Mouse (Mus musculus) lung, adult 2 months (tissue): ENCODE data around the gene Vgll4. TPM values are rescaled to one million over a fixed set of nuclear protein-coding genes. Genes with fewer than 3 reads are reported as not detected.

Source experiments
- DNase-seq: peaks from one replicate; pipeline ENCODE4 v3.0.0; 2022
- H3K4me1 ChIP-seq: fragments of 200-500 bp; 2 replicates; pipeline ENCODE4 v1.6.1; 2011; ENCODE audit warnings: low read length; ENCODE audit not compliant: control insufficient read depth, insufficient read depth
- H3K4me3 ChIP-seq: fragments of 200-500 bp; replicated peaks from 2 replicates; pipeline ENCODE3; 2011; ENCODE audit warnings: low read depth, mild to moderate bottlenecking, control low read depth, low read length; ENCODE audit errors: extremely low read depth
- CTCF ChIP-seq: fragments of 200-500 bp; IDR thresholded peaks from 2 replicates; pipeline ENCODE4 v1.5.1; 2011; ENCODE audit warnings: mild to moderate bottlenecking, low read length, control low read depth; ENCODE audit not compliant: insufficient read depth
- POLR2A ChIP-seq: fragments of 200-500 bp; IDR thresholded peaks from 2 replicates; pipeline ENCODE4 v1.6.1; 2011; ENCODE audit warnings: low read depth, mild to moderate bottlenecking, control low read depth, low read length, borderline replicate concordance; ENCODE audit errors: extremely low read depth
- WGBS: fragments of 180-500 bp; shearing (Covaris S2); methylation state at CpG from one replicate; pipeline ENCODE4 v1.1.7; 2018; 5-methylcytosine and 5-hydroxymethylcytosine counted together
- polyA plus RNA-seq: library from polyadenylated mRNA; depleted of rRNA; stranded (reverse); fragments of >200 nt; gene quantifications from 2 replicates; pipeline ENCODE4 v1.2.3, GENCODE M21; 2012

Vgll4 gene
- polyA plus RNA-seq, 1 experiment = 80.8 TPM

GRCm38 (mm10) chr6:114831807-114832206, 138.0 kb downstream of the Vgll4 start:
- TF ChIP-seq CTCF = no peak
- DNase-seq = no peak
- Histone ChIP-seq H3K4me3 (no peak overlapping the region), H3K4me1 (peaks cover 6% of the 10 kb centered on the region; the same call in 1 of the 2 replicates)
- WGBS = 83% methylated on average over 3 of the region's 3 CpGs

DNA sequence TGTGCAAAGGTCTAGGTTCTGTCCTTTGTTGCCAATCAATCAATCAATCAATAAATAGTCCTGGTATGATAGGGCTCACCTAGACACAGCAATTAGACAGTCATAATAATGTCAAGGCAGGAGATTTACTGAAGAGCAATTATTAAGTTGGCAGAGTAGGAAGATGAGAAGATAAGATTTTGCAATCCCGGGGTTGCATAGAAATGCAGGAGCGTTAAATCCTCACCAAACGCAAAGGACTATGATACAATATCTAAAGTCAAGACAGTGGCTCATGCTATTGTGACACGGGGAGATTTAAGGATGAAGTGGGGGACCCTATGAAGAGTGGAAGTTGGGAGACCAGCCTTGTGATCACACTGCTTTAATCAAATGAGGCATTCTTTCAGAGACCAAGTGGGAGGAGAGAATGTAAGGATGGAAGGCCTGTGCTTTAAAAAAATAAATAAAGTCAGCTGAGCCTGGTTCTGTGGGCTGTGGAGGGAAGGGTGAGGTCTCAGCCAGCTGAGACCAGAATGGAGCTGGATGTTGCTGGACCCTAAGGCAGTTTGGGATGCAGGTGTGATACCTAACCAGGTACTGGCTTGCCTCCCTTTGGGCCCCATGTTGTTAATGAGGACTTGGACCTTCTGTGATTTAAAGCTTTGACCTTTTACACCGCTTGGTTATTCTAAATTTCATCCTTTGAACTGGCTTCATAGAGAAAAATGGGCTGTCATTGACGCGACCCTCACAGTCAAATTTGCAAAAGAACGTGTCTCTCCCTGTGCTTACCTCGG, 139.9 kb downstream of the Vgll4 start:
- no peak for DNase-seq
- TF ChIP-seq CTCF (no peak), POLR2A (no peak)
- 90% methylated on average over 9 of the region's 9 CpGs for WGBS
- Histone ChIP-seq H3K4me1 (peaks cover 6% of the 10 kb centered on the region; the same call in 1 of the 2 replicates), H3K4me3 (no peak overlapping the region)

DNA sequence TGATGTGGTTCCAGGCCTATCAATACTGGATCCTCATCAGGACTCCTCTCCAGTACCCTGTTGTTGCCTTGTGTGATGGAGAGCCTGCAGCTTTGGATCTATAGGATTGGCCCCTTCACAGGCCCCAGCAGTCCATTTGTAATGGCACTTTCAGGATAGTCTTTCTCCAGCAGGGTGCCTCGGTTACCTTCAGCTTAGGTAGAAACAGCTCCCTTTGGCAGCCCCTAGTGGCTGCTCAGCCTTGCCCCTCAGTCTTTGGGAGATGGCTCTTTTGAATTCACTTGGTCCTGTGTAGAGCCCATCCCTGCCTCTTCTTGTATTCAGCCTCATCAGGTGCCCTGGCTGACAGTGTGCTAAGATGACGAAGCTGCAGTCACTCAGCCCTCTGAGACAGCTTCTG, 142.9 kb downstream of the Vgll4 start:
- no peak overlapping the region for H3K4me3 ChIP-seq
- no peak for DNase-seq
- WGBS = 86% methylated on average over 2 of the region's 2 CpGs
- TF ChIP-seq POLR2A (no peak), CTCF (no peak)
- no peaks in the 10 kb centered on the region; the same call in none of the 2 replicates for H3K4me1 ChIP-seq

DNA sequence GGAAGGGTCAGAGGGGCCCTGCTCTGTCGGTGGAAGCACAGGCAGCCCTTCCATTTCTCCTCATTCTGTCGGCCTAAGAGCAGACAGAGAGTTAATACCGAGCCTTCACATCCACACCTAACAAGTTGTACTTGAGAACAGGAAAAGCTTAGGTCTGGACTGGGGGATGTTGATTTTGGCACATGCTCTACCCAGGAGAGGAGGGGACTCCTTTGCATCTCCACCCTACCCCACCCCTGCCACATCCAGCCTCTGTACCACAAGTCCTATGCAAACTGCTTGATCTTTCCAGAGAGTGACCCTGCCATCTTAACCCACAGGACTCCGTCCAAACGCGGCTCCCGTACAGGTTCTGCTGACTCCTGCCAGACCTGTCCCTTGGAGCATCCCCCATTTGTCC, 148.1 kb downstream of the Vgll4 start:
- peak; percentile 38 for DNase-seq
- Histone ChIP-seq H3K4me1 (peaks cover 21% of the 10 kb centered on the region), H3K4me3 (no peak overlapping the region)
- TF ChIP-seq CTCF (no peak), POLR2A (no peak)
- WGBS = 58% methylated on average over 7 of the region's 7 CpGs

GRCm38 (mm10) chr6:114819971-114820481, 149.8 kb downstream of the Vgll4 start:
- H3K4me1 ChIP-seq = peaks cover 21% of the 10 kb centered on the region
- DNase-seq = peak; percentile 48
- TF ChIP-seq POLR2A (no peak), CTCF (no peak)
- H3K4me3 ChIP-seq = no peak overlapping the region
- 30% methylated on average over 9 of the region's 9 CpGs for WGBS

- DNase-seq = no peak
Measured at GRCm38 (mm10) chr6:114818471-114818870, 151.3 kb downstream of the Vgll4 start.

DNA sequence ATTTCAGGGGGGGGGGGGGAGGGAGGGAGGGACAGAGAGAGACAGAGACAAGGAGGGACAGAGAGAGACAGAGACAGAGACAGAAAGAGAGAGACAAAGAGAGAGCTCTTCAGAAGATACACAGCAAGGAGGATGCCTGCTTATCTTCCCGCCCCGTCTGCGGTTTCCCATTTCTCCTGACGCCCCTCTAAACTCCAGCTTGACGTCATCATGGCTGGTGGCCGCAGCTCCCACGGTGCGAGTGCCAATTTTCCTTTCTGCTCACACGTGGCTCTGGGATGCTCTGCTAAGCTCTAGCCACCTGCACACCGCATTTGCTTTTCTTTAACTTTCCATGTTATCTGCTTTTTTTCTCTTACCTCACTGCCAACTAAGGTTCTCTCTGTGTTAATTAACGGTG, 151.8 kb downstream of the Vgll4 start:
- 24% methylated on average over 11 of the region's 11 CpGs for WGBS
- TF ChIP-seq CTCF (no peak), POLR2A (no peak)
- no peak for DNase-seq
- Histone ChIP-seq H3K4me1 (peaks cover 21% of the 10 kb centered on the region), H3K4me3 (no peak overlapping the region)

More at GRCm38 (mm10) chr6:114818471-114818870, 151.3 kb downstream of the Vgll4 start:
- no peak for TF ChIP-seq CTCF
- no peak for TF ChIP-seq POLR2A
- no peak overlapping the region for H3K4me3 ChIP-seq
- H3K4me1 ChIP-seq = peaks cover 21% of the 10 kb centered on the region
- WGBS = 34% methylated on average over 6 of the region's 6 CpGs

DNA sequence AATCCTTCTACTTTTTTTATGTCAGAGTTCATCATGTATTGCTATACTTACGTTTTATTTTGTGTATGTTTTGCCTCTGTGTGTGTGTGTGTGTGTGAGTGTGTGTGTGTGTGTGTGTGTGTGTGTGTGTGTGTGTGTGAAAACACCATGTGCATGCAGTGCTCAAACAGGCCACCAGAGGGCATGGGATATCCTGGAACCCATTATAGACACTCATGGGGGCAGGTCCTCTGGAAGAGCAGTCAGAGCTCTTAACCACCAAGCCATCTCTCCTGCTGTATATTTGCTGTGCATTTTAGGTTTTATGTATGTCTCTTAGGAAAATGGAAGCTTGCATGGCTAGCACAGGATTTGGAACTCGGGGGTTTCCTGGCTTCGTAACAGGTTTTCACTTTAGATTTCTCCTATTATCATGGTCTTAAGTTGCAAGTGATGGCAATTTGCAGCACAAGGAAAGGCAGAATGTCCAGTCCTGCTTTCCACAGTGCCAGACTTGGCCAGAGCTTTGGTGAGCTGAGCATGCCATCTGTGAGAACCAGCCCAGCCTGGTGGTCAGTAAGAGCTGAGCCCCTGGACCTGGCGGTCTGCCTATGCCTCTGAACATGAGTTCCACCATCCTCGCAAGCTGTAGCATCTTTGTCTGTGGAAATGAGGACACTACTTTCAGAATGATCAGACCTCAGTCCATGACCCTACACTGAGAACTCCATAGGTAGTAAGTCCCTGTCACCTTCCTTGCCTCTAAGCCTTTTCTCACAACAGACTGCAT, 154.7 kb downstream of the Vgll4 start:
- no peak for DNase-seq
- H3K4me1 ChIP-seq = peaks cover 9% of the 10 kb centered on the region
- TF ChIP-seq CTCF (0 out of 2 replicates have a peak, but pooled peaks have one; percentile 4), POLR2A (no peak)
- WGBS = 99% methylated on average over 5 of the region's 5 CpGs
- H3K4me3 ChIP-seq = no peak overlapping the region

DNA sequence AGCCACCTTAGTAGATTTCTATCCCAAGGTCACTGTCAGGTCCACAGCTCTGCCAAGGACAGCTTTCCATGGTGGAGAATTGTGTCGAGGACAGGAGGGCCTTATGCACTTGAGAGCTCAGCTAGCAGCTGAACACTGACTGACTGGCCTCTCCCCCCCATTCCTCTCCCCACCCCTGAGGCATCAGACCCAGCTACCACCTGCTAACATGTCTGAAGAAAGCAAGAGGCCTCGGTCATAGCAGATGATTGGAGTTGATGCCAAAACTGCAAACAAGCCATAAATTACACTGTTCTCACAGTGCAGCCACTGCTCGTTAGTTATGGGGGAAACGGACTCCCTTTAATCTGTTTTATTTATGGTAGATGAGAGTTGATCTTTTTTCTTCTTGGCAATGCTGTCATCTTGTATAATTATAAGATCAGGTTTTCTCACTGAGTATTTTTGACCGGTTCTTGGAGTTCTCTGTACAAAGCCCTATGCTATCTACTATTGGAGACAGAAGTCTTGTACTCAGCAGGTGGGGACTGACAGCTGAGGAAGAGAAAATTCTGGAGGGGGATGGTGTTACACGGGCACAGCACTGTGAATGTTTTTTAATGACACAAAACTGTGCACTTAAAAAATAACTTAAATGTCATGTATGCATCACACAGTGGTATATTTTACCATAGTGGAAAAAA, 155.5 kb downstream of the Vgll4 start:
- Histone ChIP-seq H3K4me3 (no peak overlapping the region), H3K4me1 (0 out of 2 replicates have a peak, but pooled peaks cover 3% of the 10 kb centered on the region)
- DNase-seq = no peak
- no peak for TF ChIP-seq CTCF
- TF ChIP-seq POLR2A = no peak
- 84% methylated on average over 6 of the region's 6 CpGs for WGBS
